Mouse (Mus musculus): ENCODE data around the gene Hdhd3.

Hdhd3 gene

DNA sequence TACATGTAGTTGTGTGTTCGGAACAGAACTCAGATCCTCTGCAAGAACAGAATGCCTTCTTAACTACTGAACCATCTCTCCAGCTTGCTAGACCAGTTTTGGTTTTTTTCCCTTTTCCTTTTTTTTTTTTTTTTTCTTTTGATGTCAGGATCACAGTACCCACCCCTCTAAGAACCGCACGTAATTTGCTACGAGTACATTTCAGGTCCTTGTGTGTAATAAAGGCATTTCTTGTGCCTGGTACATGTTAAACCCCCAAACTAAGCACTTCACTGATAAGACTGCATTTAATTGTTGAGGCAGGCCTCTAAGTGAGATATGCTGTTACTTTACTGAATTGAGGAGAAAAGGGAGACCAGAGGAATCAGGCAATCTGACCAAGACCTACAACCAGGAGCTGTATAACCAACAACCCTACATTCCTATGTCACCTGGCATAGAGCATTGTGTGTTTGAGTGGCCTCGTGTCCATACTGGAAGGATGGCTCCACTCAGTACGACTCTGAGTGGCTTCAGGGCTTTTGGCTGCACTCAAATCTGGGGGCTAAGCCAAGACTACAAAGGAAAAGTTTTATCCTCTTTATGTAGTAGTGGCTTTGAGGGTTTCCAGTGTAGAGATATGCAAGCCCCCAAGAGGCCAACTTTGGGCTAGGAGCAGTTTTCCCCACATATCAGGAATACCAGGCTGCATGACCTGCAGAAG, 25.6 kb downstream of the Hdhd3 start:
- DNase-seq (ENCODE audit: low spot score in 2 of 2) = no peak

DNA sequence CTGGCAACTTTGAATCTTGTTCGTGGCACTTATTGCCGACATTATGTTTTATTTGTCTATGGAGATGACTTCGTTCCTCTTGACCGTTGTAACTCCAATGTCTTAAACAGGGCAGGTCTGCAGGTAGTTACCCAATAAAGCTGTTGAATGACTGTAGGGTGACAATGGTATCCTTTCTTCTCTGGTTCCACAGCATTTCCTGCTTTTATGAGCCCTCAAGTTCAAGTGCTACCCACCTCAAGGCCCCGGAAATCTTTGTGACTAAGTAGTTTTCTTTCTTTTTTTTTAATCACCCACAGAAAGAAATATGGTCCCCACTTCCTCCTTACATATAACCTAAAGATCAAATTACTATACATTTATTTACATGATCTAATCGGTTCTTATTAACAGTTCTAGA, 27.5 kb downstream of the Hdhd3 start:
- no peak for DNase-seq (ENCODE audit: low spot score in 2 of 2)

DNA sequence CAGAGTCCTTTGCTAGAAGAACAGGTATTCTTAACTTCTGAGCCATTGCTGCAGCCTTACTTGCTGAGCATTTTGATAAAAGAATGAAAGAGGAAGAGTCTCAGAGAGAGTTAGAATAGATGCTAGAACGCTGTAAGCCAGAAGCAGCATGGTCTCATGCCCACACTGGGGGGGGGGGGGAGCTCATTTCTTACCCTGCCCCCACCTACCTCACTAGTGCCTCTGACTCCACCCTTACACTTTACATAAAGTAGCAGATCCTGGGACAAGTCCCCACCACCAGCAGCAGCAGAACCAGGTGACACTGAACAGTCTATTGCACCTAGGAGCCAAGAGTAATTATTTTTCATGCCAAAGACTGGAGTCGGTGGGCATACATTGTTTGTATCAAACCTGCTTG, 28.1 kb downstream of the Hdhd3 start:
- no peak for DNase-seq (ENCODE audit: low spot score in 2 of 2)

DNA sequence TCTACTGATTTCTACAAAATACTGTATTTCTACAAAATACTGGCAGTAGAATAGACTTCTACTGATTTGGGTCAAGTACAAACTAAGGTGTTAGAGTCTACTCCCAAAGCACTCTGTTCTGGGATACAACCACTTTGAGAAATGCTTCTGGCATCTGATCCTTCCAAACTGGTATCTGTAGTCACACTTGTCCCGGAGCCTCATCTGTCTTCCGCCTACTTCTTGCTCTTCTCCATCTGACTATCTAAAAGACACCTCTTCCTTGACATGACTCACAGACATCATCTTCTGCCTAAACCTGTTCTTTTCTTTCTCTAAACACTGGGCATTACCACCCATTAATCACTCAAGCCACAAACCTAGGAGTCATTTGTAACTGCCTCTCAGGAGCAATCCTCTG, 31.2 kb downstream of the Hdhd3 start:
- no peak for DNase-seq (ENCODE audit: low spot score in 2 of 2)

DNA sequence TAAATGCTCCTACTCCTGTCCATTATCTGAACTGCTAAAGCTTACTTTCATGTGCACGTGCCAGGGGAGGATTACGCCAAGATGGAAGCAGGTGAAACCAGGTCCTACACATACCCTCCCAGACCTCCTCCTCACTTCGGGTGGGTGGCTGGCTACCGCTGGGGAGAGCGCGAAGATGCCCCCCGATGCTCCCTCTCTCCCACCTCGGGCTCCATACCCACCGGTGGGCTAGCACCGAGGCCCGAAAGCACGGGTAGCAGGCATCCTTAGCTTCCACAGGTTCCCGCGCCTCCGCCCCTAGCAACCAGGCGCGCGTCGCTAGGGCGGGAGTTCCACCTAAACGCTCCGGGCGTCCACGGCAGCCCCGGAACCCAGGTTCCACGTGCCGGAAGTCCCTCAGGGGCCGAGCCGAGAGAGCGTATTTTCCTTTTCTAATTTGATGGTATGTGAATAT, 32.6 kb downstream of the Hdhd3 start, which contains the start of gene Wdr31:
TSS of gene Wdr31 (minus strand) at position 299 of the 454 bp plus-strand sequence.
- peak; percentile 85 for DNase-seq (ENCODE audit: low spot score in 2 of 2)

DNA sequence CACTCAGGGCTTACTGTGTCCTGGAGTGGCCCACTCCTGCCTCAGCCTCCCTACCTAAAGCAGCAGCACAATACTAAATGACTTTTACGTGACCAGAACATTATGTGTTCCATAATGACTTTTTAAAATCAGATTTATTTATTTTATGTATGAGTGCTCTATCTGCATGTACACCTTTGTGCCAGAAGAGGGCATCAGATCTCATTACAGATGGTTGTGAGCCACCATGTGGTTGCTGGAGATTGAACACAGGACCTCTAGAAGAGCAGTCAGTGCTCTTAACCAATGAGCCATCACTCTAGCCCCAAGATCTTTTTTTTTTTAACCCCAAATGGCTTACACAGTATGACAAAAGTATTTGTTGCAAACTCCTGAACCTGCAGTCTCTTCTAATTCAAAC, 35.1 kb downstream of the Hdhd3 start:
- DNase-seq (ENCODE audit: low spot score in 2 of 2) = no peak

DNA sequence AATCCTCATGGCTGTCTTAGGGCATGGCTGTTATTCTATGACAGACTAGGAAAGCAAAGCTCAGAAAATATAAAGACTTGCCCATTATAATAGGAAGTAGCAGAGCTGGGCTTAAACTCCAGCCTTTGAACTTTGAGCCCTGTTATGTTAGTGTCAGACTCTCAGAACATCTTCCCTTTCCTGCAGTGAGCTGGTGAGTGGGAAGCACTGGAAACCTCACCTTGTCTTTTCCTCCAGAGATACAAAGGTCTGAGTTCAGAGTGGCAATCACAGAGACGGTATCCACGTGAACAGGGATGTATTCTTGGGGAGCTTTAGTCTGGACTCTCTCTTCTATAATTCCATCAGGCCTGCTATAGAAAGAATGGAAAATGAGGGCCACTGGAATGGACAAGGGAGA, 40.1 kb downstream of the Hdhd3 start:
- no peak for DNase-seq (ENCODE audit: low spot score in 2 of 2)

DNA sequence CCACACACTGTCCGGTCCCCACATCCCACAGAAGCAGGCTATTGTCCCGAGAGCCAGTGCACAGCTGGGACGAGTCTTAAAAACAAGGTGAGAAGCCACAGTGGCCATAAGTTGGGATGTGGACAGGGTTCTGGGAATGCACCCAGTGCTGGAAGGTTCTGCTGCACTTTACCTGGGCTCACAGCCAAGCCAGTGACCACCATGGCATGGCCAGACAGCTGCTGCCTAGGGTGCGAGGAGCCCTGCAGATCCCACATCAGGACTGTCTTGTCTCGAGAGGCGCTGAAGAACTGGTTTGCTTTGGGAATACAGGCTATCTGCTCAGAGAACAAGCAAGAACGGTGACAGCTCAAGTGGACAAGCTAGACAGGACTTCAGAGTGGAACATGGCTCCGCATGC, 42.9 kb downstream of the Hdhd3 start:
- no peak for DNase-seq (ENCODE audit: low spot score in 2 of 2)

DNA sequence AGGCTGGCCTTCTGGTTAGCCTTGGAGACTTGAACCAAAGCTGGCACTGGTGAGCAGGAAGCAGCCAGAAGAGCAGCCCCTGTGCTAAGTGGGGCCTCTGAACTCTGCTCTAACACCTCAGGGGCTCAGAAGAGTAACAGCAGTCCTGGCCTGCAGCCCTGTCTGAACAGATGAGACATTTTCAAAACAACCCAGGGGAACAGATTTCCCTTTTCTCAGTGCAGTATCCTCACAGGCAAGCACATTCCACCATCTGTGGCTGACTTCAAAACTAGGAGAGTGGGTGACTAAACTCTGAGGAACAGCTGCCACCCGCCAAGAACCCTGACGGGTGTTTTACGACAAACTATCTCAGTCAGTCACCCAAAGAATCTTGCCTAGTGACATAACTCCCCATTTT, 44.2 kb downstream of the Hdhd3 start:
- DNase-seq (ENCODE audit: low spot score in 2 of 2) = no peak

DNA sequence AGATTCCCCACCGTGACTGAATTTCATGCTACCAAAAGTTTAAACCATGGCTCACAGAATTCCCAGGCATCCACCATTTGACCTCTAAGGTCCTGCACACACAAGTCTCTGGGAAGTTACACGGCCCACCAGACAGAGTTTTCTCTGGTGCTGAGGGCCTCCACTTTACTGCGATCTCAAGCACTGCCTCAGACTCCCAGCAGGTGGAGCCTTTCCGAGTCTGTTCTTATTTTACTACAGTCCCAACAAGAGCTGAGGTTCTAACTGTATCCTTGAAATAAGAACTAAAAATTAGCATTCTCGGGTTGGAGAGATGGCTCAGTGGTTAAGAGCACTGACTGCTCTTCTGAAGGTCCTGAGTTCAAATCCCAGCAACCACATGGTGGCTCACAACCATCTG, 48.3 kb downstream of the Hdhd3 start:
- DNase-seq (ENCODE audit: low spot score in 2 of 2) = peak in 1 of 2 experiments; percentile 64
